Mouse (Mus musculus) CH12.LX (cell line): ENCODE data around the gene Msx3. TPM values are rescaled to one million over a fixed set of nuclear protein-coding genes. Genes with fewer than 3 reads are reported as not detected.

Experiments used
- DNase-seq: peaks from one replicate; pipeline ENCODE4 v3.0.0-alpha.2; 2013; ENCODE audit errors: extremely low read depth
- H3K27ac ChIP-seq: 2 replicates; pipeline ENCODE4 v1.5.1; 2012; ENCODE audit warnings: low read depth, mild to moderate bottlenecking, control low read depth, moderate library complexity; ENCODE audit not compliant: insufficient read depth
- H3K27me3 ChIP-seq: replicated peaks from 2 replicates; pipeline ENCODE3; 2012; ENCODE audit warnings: inconsistent platforms
- H3K36me3 ChIP-seq, 2 experiments: replicated peaks in 1 of 2; 2 replicates each; pipeline versions ENCODE3 to v1.6.1; 2012; ENCODE audit warnings: inconsistent platforms in 1 of 2, low read length in 1 of 2, mild to moderate bottlenecking in 1 of 2, mixed read lengths in 1 of 2, moderate library complexity in 1 of 2; ENCODE audit not compliant: control insufficient read depth in 1 of 2, insufficient read depth in 1 of 2
- H3K4me1 ChIP-seq, 2 experiments: 2 replicates each; pipeline ENCODE4 v1.6.1; 2012; ENCODE audit warnings: inconsistent platforms in 1 of 2, moderate library complexity in 1 of 2; ENCODE audit not compliant: insufficient read depth in 2 of 2, control insufficient read depth in 1 of 2
- H3K4me2 ChIP-seq: 2 replicates; pipeline ENCODE4 v1.6.1; 2012; ENCODE audit warnings: low read depth, mild to moderate bottlenecking, control low read depth; ENCODE audit not compliant: poor library complexity, insufficient read depth, severe bottlenecking
- H3K4me3 ChIP-seq, 3 experiments: fragments of 150-350 bp in 1 of 3; sonication (generic) in 1 of 3; replicated peaks in 1 of 3; 2 replicates each; pipeline versions ENCODE3 to v1.5.1; 2011 to 2012; ENCODE audit warnings: low read depth in 2 of 3, low read length in 2 of 3, mild to moderate bottlenecking in 2 of 3, moderate library complexity in 2 of 3, control low read depth in 1 of 3, improper control_type of control experiment in 1 of 3, inconsistent platforms in 1 of 3, mixed read lengths in 1 of 3; ENCODE audit not compliant: poor library complexity in 1 of 3
- H3K79me2 ChIP-seq: replicated peaks from 2 replicates; pipeline ENCODE4 v1.6.1; 2012; ENCODE audit warnings: mild to moderate bottlenecking, moderate library complexity; ENCODE audit not compliant: control insufficient read depth, poor library complexity, insufficient read depth, severe bottlenecking; ENCODE audit errors: extremely low read depth
- H3K9ac ChIP-seq: 2 replicates; pipeline ENCODE4 v1.6.1; 2012; ENCODE audit warnings: low read depth, mild to moderate bottlenecking, control low read depth, moderate library complexity; ENCODE audit not compliant: insufficient read depth
- H3K9me3 ChIP-seq: replicated peaks from 2 replicates; pipeline ENCODE3; 2012; ENCODE audit warnings: low read length, inconsistent platforms, mixed read lengths
- BHLHE40 ChIP-seq: IDR thresholded peaks from 2 replicates; pipeline ENCODE4 v1.6.1; 2011; ENCODE audit warnings: mild to moderate bottlenecking, low read depth, low read length, improper control_type of control experiment
- CHD1 ChIP-seq: IDR thresholded peaks from 2 replicates; pipeline ENCODE4 v1.6.1; 2012; ENCODE audit warnings: low read depth, low read length, improper control_type of control experiment, inconsistent platforms
- CHD2 ChIP-seq: IDR thresholded peaks from 2 replicates; pipeline ENCODE4 v1.6.1; 2011; ENCODE audit warnings: low read length, improper control_type of control experiment
- CTCF ChIP-seq, 2 experiments: IDR thresholded peaks in 1 of 2; conservative IDR thresholded peaks in 1 of 2; 2 replicates each; pipeline ENCODE4 v1.5.1; 2011 to 2012; ENCODE audit warnings: low read depth in 2 of 2, low read length in 2 of 2, improper control_type of control experiment in 1 of 2, inconsistent platforms in 1 of 2, mild to moderate bottlenecking in 1 of 2, moderate library complexity in 1 of 2
- E2F4 ChIP-seq: IDR thresholded peaks from 2 replicates; pipeline ENCODE4 v1.6.1; 2011; ENCODE audit warnings: low read depth, low read length, improper control_type of control experiment; ENCODE audit not compliant: insufficient replicate concordance
- JUN ChIP-seq: IDR thresholded peaks from 2 replicates; pipeline ENCODE4 v1.6.1; 2011; ENCODE audit warnings: low read depth, mild to moderate bottlenecking, low read length, improper control_type of control experiment, moderate library complexity; ENCODE audit not compliant: insufficient read depth
- JUND ChIP-seq: conservative IDR thresholded peaks from 2 replicates; pipeline ENCODE4 v1.6.1; 2011; ENCODE audit warnings: low read depth, low read length, improper control_type of control experiment
- MAFK ChIP-seq: IDR thresholded peaks from 2 replicates; pipeline ENCODE4 v1.6.1; 2011; ENCODE audit warnings: low read length, improper control_type of control experiment; ENCODE audit not compliant: insufficient replicate concordance
- MAX ChIP-seq: IDR thresholded peaks from 2 replicates; pipeline ENCODE4 v1.6.1; 2011; ENCODE audit warnings: low read length, improper control_type of control experiment
- MAZ ChIP-seq: IDR thresholded peaks from 2 replicates; pipeline ENCODE4 v1.6.1; 2012; ENCODE audit warnings: low read depth, mild to moderate bottlenecking, inconsistent platforms, low read length, improper control_type of control experiment, moderate library complexity
- MEF2A ChIP-seq: IDR thresholded peaks from 2 replicates; pipeline ENCODE4 v1.6.1; 2014; ENCODE audit warnings: low read depth, mild to moderate bottlenecking, inconsistent platforms, low read length, improper control_type of control experiment, borderline replicate concordance
- MXI1 ChIP-seq: IDR thresholded peaks from 2 replicates; pipeline ENCODE4 v1.6.1; 2011; ENCODE audit warnings: mild to moderate bottlenecking, low read depth, low read length, improper control_type of control experiment
- NELFE ChIP-seq: IDR thresholded peaks from 2 replicates; pipeline ENCODE4 v1.6.1; 2011; ENCODE audit warnings: low read depth, low read length, improper control_type of control experiment
- NRF1 ChIP-seq: IDR thresholded peaks from 2 replicates; pipeline ENCODE4 v1.6.1; 2014; ENCODE audit warnings: low read depth, mild to moderate bottlenecking, inconsistent platforms, low read length, improper control_type of control experiment, moderate library complexity
- PAX5 ChIP-seq: IDR thresholded peaks from 2 replicates; pipeline ENCODE4 v1.6.1; 2012; ENCODE audit warnings: low read length, inconsistent platforms, mixed read lengths
- POLR2A ChIP-seq: IDR thresholded peaks from 2 replicates; pipeline ENCODE4 v1.6.1; 2011; ENCODE audit warnings: low read depth, mild to moderate bottlenecking, improper control_type of control experiment, low read length
- POLR2AphosphoS2 ChIP-seq: IDR thresholded peaks from 2 replicates; pipeline ENCODE4 v1.6.1; 2011; ENCODE audit warnings: low read depth, low read length, improper control_type of control experiment
- RAD21 ChIP-seq: IDR thresholded peaks from 2 replicates; pipeline ENCODE4 v1.6.1; 2011; ENCODE audit warnings: low read depth, mild to moderate bottlenecking, low read length, improper control_type of control experiment, moderate library complexity
- RCOR1 ChIP-seq: conservative IDR thresholded peaks from 2 replicates; pipeline ENCODE4 v1.6.1; 2012; ENCODE audit warnings: low read depth, mild to moderate bottlenecking, inconsistent platforms, low read length, improper control_type of control experiment
- SMC3 ChIP-seq: IDR thresholded peaks from 2 replicates; pipeline ENCODE4 v1.6.1; 2011; ENCODE audit warnings: low read depth, low read length, improper control_type of control experiment
- TBP ChIP-seq: conservative IDR thresholded peaks from 2 replicates; pipeline ENCODE4 v1.6.1; 2011; ENCODE audit warnings: low read depth, low read length, improper control_type of control experiment
- UBTF ChIP-seq: IDR thresholded peaks from 2 replicates; pipeline ENCODE4 v1.6.1; 2012; ENCODE audit warnings: low read depth, mild to moderate bottlenecking, inconsistent platforms, low read length, improper control_type of control experiment, moderate library complexity
- USF2 ChIP-seq: conservative IDR thresholded peaks from 2 replicates; pipeline ENCODE4 v1.6.1; 2011; ENCODE audit warnings: low read depth, low read length, improper control_type of control experiment
- ZKSCAN1 ChIP-seq: IDR thresholded peaks from 2 replicates; pipeline ENCODE4 v1.6.1; 2012; ENCODE audit warnings: low read depth, inconsistent platforms, low read length, improper control_type of control experiment, borderline replicate concordance
- ZNF384 ChIP-seq: IDR thresholded peaks from 2 replicates; pipeline ENCODE4 v1.6.1; 2012; ENCODE audit warnings: low read depth, low read length, improper control_type of control experiment, inconsistent platforms
- dilution Hi-C: fragments of 300-500 bp; cut with MboI; formaldehyde crosslinking; loops from 2 replicates; pipeline ENCODE4 v1.14.3; 2020; ENCODE audit warnings: low sequenced_read_pairs; ENCODE audit not compliant: extremely low pct_unique_long_range_greater_than_20kb, extremely low pct_ligation_motif_present
- in situ Hi-C: fragments of 300-500 bp; cut with MboI; formaldehyde crosslinking; loops from 3 replicates; pipeline ENCODE4 v1.14.3; 2019; ENCODE audit warnings: low sequenced_read_pairs, low pct_ligation_motif_present, low pct_unique_long_range_greater_than_20kb, mixed read lengths
- polyA plus RNA-seq: library from polyadenylated mRNA; unstranded; fragments of >175 nt; gene quantifications from 2 replicates; pipeline ENCODE4 v1.2.1, GENCODE M21; 2012; ENCODE audit warnings: low read depth; ENCODE audit not compliant: insufficient read length
- total RNA-seq, 2 experiments: library from RNA; depleted of rRNA; stranded (reverse); fragments of 300-350 nt in 1 of 2; fragments of >200 nt in 1 of 2; gene quantifications; 2 replicates each; pipeline ENCODE4 v1.2.3; 2012 to 2014

The Msx3 gene
- total and polyA plus RNA-seq, 3 experiments = not detected

- dilution Hi-C loops = no loop called here
Measured at GRCm38 (mm10) chr7:140004666-140005065, 44.2 kb downstream of the Msx3 start.

DNA sequence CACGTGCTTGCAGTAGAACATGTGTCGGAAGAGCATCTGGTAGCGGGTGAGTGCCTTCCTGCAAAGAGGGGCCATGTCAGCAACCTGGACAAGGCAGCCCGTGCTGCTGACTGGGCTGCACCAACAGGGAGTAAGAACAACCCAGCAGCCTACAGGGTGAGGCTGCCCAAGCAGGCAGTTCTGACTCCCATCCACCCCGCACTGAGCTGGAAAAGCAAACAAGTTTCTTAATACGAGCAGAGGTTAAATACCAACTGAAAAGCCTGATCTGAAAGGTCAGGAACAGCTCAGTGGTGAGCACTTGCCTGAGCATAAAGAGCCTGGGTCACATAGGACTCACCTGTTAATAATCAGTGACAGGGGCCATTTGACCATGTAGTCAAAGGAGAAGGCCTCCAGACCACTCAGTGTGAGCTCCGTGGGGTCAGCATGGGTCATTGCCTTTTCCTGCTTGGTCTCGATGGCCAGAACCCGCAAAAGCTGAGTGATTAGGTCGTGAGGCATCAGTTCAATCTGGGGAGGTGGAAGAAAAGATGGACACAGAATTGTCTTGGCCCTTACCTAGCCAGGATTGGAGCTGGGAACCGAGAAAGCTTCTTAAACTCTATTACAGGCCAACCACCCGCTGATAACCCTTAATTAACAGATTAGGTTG lies 47.7 kb downstream of the Msx3 start:
- in situ Hi-C loops = no loop called here
- no peaks in the 10 kb centered on the region for H3K9me3 ChIP-seq
- no peaks in the 10 kb centered on the region for H3K4me1 ChIP-seq
- no peaks in the 10 kb centered on the region for H3K79me2 ChIP-seq
- no peaks in the 10 kb centered on the region for H3K27me3 ChIP-seq
- TF ChIP-seq RAD21 = no peak
- TF ChIP-seq CTCF (conservative IDR thresholded peaks at IDR 0.05 in 1 of 2, IDR thresholded peaks at IDR 0.05 in 1 of 2; ENCODE audit: low read depth in 2 of 2, low read length in 2 of 2) = no peak
- TF ChIP-seq MAX = no peak
- no peak for TF ChIP-seq POLR2AphosphoS2
- no peak for TF ChIP-seq SMC3
- no peak for TF ChIP-seq MAFK
- no peak for TF ChIP-seq TBP
- TF ChIP-seq E2F4 = no peak
- TF ChIP-seq MAZ = no peak
- TF ChIP-seq NRF1 = no peak
- no peak for TF ChIP-seq RCOR1
- TF ChIP-seq JUND = no peak
- TF ChIP-seq ZNF384 = no peak
- TF ChIP-seq USF2 = no peak
- no peak for TF ChIP-seq BHLHE40
- TF ChIP-seq UBTF = no peak
- no peak for TF ChIP-seq MXI1
- TF ChIP-seq JUN = no peak
- no peak for TF ChIP-seq POLR2A
- TF ChIP-seq, all 38 proteins: peak for 0
- no peak for DNase-seq
- Histone ChIP-seq H3K36me3 (peaks cover 82 to 91% of the 10 kb centered on the region in 2 experiments), H3K27ac (no peak overlapping the region), H3K9ac (no peak overlapping the region), H3K4me2 (no peak overlapping the region), H3K4me3 (no peak overlapping the region)
- dilution Hi-C loops = no loop called here

More at GRCm38 (mm10) chr7:140004666-140005065, 44.2 kb downstream of the Msx3 start:
- Histone ChIP-seq H3K79me2 (no peaks in the 10 kb centered on the region), H3K36me3 (peaks cover 59 to 88% of the 10 kb centered on the region in 2 experiments), H3K27ac (no peak overlapping the region), H3K4me2 (no peak overlapping the region), H3K4me3 (no peak overlapping the region), H3K9me3 (no peaks in the 10 kb centered on the region), H3K4me1 (no peaks in the 10 kb centered on the region), H3K9ac (no peak overlapping the region), H3K27me3 (no peaks in the 10 kb centered on the region)
- no peak for DNase-seq
- TF ChIP-seq USF2 = no peak
- no peak for TF ChIP-seq PAX5
- no peak for TF ChIP-seq NELFE
- no peak for TF ChIP-seq MAZ
- TF ChIP-seq CHD2 = no peak
- no peak for TF ChIP-seq UBTF
- no peak for TF ChIP-seq MAFK
- no peak for TF ChIP-seq MEF2A
- TF ChIP-seq POLR2A = no peak
- no peak for TF ChIP-seq ZKSCAN1
- TF ChIP-seq SMC3 = no peak
- TF ChIP-seq MAX = no peak
- no peak for TF ChIP-seq MXI1
- no peak for TF ChIP-seq ZNF384
- TF ChIP-seq CHD1 = no peak
- in situ Hi-C loops = no loop called here
